Mouse (Mus musculus): ENCODE results near the gene Hsdl2. TPM values are rescaled to one million over a fixed set of nuclear protein-coding genes. Genes with fewer than 3 reads are reported as not detected.
A peak's percentile ranks its signal among the peaks of the same experiment; 100 is the strongest.

Gene Hsdl2
- total RNA-seq, 2 experiments from 2014 or later, result 55.4 to 60.9 TPM

DNA sequence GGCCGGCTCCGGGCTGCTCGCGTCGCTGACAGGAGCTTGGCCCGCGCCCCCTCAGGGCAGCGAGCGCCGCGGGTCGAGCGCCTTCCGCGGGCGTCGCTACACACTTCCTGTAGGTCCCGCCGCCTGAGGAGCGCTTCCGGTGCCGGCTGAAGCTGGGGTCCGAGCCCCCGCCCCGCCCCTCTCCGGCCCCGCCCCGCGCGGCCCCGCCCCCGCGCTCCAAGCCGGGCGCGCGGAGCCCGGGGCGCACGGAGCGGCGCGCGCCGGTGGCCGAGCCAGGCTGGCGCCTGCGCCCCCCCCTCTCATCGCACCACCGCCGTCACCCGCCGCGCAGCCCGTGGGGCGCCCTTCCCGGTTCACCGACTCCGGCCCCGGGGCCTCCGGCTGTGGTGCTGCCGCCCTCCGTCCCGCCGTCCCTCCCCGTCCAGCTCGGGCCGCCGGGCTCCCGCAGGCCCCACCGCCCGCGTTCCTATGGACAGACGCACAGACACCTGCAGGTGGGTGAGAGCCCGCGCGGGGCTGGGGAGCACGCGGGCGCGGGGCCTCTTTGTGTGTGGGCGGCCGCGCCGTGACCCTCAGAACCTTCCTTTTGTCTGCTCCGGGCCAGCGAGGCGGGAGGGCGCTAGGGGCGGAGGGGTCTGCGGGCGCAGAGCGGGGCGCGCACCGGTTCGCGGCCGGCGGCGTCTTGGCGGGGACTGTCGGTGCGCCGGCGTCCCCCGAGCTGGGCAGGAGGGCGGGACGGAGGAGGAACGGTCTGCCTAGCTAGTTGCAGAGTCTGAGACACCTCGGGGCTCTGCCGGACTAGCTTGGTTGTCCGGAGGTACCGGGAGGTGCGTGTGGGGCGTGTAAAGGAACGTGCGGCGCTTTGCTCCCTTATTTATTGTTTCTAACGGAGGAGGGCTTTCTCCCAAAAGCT, 44.9 kb downstream of the Hsdl2 start, which contains the start of gene E130308A19Rik:
Gene E130308A19Rik, plus strand, starts transcription at position 214 of the 913 bp plus-strand sequence.
- peak; percentile 79 for DNase-seq

DNA sequence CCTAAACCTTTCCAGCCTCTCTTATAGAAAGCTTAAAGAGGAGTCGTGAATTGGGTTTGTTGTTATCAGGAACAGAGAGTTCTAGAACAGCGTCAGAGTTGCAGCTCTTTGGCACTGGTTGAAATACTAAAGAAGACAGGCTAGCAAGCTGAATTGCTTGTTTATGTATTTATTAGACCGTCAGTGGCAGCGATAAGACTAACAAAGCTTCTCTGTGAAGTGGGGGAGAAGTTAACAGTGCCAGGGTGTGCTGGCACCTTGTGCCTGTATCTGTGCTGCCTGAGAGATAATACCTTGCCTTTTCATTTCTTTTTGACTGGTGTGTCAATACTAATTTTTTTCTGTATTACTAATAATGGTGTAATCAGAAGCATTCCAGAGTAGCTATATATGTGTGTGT, 46.9 kb downstream of the Hsdl2 start:
- no peak for DNase-seq

DNA sequence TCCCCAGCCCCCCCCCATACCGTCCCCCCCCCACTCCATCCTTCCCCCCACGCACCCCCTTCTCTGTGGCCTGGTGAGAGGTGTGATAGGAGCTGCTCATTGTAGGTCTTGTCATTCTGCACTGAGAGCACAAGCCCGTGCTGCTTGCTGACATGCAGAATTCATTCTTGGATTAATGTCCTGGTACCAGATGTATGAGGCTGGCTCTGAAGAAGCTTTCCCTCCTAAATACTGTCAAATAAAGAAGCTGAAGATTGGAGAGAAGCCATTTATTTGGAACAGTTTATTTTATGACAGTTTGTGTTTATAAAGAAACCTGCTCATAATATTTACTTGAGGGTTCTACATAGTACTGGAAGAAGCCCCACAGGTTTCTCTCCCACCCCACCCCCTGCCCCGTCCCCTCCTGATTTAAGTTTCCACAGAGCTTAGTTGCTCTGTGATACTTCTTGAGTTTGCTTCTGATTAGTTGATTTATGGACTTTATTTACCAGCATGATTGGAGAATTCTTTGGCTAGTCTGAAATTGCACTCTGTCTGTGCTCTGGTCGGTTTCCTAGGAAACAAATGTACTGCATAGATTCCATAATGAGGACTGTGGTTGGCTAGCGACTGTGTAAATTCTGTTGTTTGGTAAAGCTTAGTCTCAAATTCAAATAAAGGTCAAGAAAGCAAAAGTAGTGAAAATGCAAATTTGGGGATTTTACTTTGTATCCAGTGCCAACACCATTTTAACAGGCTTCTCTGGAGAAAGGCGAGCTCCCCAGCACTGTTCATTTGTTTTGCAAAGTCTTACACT, 47.9 kb downstream of the Hsdl2 start:
- no peak for DNase-seq

DNA sequence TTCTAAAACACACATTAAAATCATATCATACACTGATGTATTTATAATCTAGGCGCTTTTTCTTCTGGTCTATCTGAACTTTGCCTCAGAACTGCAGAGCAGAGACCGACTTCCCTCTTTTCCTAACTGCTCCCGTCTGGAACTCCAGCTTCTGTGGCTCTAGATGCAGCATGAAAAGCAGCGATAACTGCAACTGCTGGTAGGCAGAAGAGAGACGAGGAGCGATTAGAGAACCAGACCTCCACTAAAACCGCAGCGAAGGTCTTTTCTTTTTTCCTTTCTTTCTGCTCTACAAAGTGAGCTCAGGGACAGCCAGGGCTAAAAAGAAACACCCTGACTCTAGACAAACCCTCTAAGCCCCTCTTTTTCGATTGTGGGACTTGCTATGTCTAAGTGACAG, 48.8 kb downstream of the Hsdl2 start:
- DNase-seq, result no peak

DNA sequence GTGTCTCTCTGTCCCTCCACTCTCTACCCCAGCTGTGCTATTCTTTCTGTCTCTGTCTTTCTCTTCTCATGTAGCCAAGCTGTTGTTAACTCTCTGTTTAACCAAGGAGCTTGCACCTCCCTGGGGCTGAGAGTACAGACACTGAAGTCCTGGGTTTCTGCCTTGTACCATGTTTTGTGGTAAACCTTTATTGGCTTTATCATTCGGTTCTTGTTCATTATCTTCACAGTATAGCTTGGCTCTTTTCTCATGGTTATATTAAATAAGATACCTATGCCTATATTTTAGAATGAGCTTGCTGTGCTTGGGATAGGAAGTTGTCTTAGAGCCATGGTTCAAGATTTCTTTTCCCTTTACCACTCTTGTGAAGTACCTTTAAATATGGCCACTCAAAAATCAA, 53.2 kb downstream of the Hsdl2 start:
- no peak for DNase-seq

DNA sequence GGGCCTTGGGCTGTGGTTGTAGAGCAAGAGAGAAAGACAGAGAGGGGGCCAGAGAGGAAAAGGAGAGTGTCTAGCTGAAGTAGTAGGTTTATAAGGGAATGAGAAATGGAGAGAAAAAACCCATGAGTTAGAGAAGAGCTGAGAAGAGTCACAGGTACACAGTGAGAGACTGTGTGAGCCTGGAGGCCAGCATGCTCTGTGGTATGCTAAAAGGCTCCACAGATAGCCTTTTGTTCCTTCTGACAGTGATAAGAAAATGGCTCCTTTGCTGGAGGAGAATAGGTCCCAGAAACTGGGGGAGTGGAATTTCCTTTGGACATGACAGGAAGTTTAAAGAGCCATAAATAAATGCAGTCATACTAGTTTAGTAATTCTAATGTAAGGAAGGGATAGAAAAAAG, 57.8 kb downstream of the Hsdl2 start:
- no peak for DNase-seq

DNA sequence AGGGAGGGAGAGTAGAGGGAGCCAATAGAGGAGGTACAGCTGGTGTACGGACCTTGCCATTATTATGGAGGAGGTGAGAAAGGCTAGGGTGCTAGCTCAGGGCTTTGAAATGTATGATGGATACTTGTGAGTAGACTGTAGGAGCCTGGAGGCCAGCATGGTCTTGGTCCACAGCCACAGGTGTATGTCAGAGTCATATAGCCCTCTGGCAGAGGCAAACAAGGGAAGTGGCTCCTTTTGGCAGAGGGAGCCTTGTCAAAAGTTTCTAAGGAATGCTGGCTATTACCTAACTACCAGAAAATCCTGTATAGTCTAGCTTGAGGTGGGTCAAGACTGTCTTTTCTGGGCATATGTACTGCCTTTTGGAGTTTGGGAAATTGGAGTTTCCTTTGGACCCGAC, 59.4 kb downstream of the Hsdl2 start:
- DNase-seq, result no peak

DNA sequence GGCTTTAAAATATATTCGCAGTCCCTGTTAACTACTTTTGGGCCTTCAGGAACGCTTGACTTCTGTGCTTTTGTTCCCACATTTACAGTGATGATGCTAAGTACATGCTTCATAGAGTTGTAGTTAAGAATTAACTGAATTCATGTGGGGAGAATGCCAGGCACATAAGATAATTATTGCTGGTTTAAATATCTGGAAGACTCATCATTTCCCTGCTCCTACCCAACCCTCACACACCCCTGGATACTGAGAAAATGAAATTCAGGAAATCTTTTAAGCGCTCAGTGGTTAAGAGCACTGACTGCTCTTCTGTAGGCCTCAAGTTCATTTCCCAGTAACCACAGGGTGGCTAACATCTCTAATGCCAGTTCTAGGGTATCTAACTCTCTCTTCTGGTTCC, 60.7 kb downstream of the Hsdl2 start:
- DNase-seq, result no peak

DNA sequence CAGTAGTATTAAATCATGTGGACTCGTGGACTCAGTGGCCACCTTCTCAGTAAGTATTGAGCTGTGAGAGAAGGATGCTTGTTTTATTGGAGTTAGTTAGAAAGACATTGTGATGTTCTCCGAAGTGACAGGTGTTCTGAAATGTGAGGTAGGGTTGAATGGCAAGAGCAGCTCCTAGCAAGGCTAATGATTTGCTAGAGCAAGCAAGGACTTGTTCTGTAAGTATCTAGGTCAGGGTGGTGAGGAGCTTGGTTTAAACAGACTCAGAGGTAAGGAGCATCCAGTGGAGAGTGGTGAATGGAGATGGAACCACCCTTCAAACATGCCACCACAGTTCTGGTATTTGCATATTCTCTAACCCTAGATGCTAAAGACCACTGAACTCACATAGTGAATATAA, 61.3 kb downstream of the Hsdl2 start:
- no peak for DNase-seq

DNA sequence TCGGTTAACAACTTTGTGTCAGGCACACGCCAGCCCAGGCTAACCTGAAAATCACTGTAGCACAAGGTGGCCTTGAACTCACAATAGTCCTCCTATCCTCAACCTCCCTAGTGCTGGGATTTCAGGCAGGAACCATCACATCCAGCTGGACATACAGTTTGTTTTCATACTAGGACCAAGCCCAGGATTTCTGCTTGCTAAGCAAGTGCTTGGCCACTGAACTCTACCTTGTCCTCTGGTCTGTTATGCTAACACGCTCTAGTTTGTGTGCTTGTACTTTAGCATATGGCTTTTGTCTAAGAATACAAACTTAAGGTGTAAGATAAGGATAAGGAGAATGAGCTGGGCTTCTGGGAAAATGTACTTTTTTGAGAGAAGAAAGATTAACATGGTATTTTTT, 63.1 kb downstream of the Hsdl2 start:
- DNase-seq, result no peak

DNA sequence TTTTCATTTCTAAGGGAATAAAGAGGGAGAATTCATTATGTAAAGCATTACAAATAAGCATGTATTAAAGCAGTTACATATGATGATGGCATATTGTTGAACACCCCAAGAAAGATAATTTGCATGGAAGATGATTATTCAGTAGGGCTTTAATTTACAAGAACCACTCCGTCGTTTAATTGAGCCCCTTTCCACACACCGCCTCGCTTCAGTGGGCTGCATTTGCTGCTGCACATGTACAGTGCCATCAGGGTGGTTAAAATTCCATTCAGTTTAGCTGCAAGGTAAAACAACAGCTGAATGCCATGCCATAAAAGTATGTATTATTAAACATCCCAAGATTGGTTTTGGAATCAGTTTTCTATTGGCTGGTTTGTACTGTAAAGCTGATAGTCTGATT, 63.6 kb downstream of the Hsdl2 start:
- no peak for DNase-seq

DNA sequence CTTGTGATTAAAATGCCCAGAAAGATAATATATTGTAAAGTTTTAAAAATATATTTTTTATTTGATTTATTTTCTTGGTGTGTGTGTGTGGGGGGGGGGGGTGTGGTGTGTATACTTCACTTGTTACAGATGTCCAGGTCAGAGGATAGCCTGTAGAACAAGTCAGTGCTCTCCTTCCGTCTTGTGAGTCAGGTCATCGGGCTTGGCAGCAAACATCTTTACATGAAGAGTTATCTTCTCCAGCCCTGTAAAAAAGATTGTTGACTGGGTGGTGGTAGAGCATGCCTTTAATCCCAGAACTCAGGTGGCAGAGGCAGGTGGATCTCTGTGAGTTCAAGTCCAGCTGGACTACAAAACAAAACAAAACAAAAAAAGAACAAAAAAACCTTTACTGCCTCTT, 64.2 kb downstream of the Hsdl2 start:
- no peak for DNase-seq

DNA sequence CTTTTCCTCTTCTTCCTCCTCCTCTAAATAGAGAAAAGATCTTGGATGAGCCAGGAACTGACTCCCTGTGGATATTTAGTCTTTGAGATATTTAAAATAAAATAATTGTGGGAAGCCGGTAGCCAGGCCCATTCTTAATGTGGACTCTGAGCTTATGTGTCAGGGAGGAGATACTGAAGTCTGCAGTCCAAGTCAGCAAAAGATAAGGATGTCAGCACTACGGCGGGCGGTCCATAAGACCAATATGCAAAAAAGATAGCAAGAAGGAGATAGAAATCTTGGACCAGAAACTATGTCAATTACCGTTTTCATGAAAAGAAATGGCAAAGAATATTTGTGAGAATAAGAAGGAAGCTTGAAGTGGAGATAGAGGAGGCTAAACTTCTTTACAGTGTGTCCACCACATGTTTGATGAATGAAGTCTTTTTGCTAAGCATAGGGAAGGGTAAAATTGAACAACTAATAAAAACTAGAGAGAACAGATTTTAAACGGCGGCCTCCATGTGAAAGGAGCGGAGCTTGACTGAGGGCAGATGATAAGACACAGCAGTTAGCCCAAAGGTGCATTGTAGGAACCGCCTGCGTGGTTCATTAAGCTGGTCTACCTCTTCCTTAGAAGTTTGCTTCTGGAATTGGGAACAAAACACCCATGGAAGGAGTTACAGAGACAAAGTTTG, 64.8 kb downstream of the Hsdl2 start:
- DNase-seq, result no peak

DNA sequence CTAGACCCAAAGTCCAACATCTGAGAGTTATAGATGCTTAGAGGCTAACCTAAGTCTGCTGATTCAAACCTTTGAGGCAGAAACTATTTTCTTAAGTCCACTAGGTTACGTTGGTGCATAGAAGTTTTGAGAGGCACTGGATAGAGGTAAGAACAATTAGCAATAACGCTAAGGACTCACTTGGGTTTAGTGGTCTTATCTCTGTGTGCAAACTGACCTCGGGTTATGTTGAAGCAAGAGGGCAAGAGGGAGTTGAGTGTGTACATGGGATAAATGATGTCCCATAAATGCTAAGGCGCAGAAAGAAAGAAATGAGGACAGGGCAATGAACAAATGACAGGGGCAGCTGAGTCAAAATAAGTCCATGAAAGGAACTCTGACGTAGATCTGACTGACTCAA, 67.8 kb downstream of the Hsdl2 start:
- DNase-seq, result no peak

DNA sequence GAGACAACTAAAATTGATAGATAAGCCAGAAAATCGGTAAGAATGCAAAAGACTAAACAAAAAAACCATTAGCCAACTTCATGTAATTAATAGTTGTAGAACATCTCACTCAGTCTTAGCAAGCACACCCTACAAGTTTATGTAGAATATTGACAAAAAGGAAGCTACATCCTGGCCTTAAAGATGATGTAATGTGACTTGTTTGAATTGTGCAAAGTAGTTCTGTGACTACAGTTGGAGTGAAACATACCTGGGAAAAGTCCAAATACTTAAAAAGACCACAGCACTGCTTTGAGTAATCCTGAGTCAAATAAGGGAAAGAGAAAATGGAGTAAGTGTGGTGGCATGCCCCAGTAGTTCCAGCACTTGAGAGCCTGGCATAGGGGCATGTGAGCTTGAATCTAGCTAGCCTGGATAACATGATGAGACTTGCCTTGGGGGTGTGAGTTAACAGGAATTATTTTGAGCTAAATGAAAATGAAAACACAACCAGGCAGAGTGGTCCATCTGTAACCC, 70.9 kb downstream of the Hsdl2 start:
- no peak for DNase-seq

DNA sequence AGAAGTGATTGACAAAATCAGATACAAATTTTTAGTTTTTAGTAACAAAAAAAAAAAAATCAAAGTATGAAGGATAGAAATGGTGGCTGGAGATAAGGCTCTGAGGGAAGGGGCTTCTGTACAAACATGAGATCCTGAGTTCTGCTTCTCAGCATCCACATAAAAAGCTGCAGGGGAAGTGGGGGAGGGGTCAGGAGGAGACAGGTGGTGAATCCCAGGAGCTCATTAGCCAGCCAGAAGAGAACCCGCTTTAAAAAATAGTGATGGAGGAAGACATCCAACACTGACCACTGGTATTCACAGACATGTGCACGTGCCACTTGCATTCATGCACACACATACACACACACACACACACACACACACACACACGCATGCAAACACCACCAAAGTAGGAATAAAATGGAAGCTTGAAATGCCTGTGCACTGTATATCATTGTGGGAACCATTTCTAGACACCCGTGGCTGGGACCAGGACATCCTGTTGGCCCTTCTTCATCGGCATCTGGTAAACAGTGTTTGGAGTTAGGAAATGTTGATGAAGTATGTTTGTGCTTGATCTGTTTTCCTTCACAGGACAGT, 74.8 kb downstream of the Hsdl2 start:
- DNase-seq, result no peak

DNA sequence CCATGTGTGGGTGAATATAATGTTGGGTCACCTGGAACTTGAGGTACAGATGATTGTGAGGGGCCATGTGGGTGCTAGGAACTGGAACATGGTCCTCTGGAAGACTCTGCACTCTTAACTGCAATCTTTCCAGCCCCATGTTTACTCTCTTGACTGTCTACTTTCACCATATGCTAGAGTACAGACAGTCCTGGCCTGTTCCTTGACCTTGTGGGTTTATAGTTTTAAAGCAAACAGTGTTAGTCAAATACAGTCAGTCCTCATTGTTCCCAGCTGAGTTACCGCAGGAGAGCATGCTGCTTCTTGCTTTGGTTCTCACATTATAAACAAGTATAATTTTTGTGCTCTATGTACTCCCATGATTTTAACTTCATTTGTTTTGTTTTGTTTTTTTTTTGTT, 80.8 kb downstream of the Hsdl2 start:
- DNase-seq, result no peak

DNA sequence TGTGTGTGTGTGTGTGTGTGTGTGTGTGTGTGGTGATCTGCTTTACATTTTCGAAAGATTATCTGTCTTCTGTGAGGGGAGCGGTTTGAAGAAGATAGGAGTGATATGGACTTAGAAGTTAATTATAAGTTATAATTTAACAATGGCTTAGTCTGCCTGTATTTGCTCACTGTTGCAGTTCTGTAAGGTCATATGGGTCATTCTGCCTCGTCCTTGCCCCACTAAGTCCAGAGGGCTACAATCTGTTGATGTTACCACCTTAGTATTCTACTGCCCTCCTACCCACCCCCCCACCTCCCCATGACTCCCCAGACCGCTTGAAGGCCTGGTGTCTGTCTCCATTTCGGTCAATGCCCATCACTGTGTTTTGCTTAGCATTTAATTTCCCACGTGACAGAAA, 82.1 kb downstream of the Hsdl2 start:
- no peak for DNase-seq

DNA sequence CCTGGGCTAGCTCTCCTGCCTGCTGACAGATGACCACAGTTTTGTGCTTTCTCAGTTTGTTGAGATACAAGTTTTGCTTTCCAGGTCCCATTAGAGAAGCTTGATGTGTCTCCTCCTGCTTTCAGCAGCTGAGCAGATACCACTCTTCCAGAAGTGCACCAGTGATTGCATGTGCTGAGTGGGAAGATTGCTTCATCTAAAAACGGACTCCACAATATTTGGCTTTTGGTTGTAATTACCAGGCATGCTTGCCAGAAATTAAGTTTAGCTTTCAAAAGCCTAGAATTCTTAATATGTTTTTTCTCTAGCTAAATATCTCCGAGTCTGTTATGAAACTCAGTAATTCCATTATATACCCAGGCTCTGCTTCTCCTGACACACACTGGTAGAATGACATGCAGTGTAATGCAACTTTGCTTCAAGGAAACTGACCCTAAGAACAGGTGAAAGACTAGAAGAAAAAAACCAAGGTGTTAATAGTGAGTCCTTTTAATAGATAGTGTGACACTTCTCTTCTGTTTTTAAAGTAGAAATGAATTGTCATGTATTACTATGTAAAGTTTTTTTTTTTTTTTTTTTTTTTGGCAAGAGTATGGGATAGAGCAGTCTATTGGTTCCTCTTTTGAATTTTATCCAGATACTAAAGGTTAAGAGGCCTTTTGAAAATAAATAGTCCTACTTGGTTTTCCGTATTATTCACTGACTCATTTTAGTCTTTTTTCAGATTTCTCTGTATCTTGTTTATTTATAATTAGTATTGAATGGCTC, 85.4 kb downstream of the Hsdl2 start:
- no peak for DNase-seq

DNA sequence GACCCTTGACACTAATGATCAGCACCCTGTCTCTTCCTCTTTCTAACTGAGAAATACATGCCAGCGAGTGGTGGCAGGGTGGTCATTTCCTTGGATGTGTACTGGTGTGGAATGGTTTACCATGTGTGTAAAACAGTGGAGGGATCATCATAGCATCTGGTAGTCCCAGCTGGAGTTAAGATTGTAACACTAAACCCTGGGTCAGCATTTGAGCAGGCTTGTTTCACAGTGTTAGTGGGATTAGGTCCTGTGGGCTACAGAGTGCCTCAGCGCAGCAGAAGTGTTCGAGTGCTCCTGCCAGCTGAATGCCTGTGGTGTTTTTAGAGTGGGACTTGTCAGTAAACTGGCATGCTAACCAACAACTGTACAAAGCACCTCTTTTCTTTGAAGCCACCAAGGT, 86.7 kb downstream of the Hsdl2 start:
- no peak for DNase-seq

Measured in gastrocnemius, postnatal 25 days (tissue).